Mouse (Mus musculus) heart, embryonic 10.5 days (tissue): ENCODE data around the gene Pifo. TPM values are rescaled to one million over a fixed set of nuclear protein-coding genes. Genes with fewer than 3 reads are reported as not detected.
"Not testable (repeated sequence)": the region's sequence is repeated elsewhere in the genome, so short reads cannot be mapped to it uniquely, and the experiment has no call there.

ENCODE experiments used
- DNase-seq: peaks from one replicate; pipeline ENCODE4 v3.0.0-alpha.2; 2017; ENCODE audit warnings: low spot score
- H3K27ac ChIP-seq: fragments of 300-500 bp; sonication (generic); 2 replicates; pipeline ENCODE4 v1.5.1; 2016; ENCODE audit warnings: mild to moderate bottlenecking
- H3K27me3 ChIP-seq: fragments of 300-500 bp; sonication (generic); 2 replicates; pipeline ENCODE4 v1.6.1; 2016; ENCODE audit warnings: mild to moderate bottlenecking; ENCODE audit not compliant: poor library complexity, insufficient read depth, severe bottlenecking
- H3K36me3 ChIP-seq: fragments of 300-500 bp; sonication (generic); 2 replicates; pipeline ENCODE4 v1.6.1; 2016; ENCODE audit warnings: mild to moderate bottlenecking, moderate library complexity
- H3K4me1 ChIP-seq: fragments of 300-500 bp; sonication (generic); 2 replicates; pipeline ENCODE4 v1.6.1; 2016; ENCODE audit warnings: mild to moderate bottlenecking
- H3K4me3 ChIP-seq: fragments of 300-500 bp; sonication (generic); 2 replicates; pipeline ENCODE4 v1.5.1; 2016; ENCODE audit warnings: mild to moderate bottlenecking, moderate library complexity
- H3K9me3 ChIP-seq: fragments of 300-500 bp; sonication (generic); 2 replicates; pipeline ENCODE4 v1.6.1; 2016; ENCODE audit warnings: mild to moderate bottlenecking, moderate library complexity
- WGBS: fragments of 180-500 bp; shearing (Covaris S2); methylation state at CpG from one replicate; pipeline ENCODE4 v1.1.7; 2016; 5-methylcytosine and 5-hydroxymethylcytosine counted together
- polyA plus RNA-seq: library from polyadenylated mRNA; unstranded; fragments of >200 nt; fragmentation: Nextera tagmentation; extraction: Ambion mirVana; gene quantifications from 2 replicates; pipeline ENCODE4 v1.2.1, GENCODE M21; 2016

Gene Pifo
- 0.69 TPM in 1 of 2 replicates, not detected in the other for polyA plus RNA-seq

DNA sequence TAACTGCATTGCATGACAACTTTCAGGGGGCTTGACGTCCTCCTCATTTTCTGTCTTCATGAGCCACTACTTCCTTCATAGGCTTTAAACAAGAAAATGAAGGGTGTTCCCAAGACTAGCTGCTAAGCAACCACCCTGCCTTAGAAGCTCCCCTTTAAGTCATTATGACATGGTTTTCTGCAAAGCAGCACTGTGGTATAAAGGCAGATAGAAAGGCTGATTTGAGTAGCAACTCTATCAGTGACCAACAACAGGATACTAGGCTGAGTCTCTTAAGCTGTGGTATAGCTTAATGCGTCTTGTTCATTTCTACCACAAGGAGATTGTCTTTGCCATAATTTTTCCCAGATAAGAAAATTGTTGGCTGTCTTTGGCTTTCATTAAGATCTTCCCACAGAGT is at the start of gene Pifo:
TSS of gene Pifo (minus strand) at position 101 of the 400 bp plus-strand sequence.
- H3K9me3 ChIP-seq, result no peaks in the 10 kb centered on the region
- DNase-seq, result no peak
- no peaks in the 10 kb centered on the region for H3K4me1 ChIP-seq
- WGBS, result 84% methylated on average over 2 of the region's 2 CpGs
- H3K27ac ChIP-seq, result no peak within 1 kb of the TSS
- no peak within 1 kb of the TSS for H3K4me3 ChIP-seq
- no peaks in the 10 kb centered on the region for H3K27me3 ChIP-seq
- no peaks in the 10 kb centered on the region for H3K36me3 ChIP-seq

DNA sequence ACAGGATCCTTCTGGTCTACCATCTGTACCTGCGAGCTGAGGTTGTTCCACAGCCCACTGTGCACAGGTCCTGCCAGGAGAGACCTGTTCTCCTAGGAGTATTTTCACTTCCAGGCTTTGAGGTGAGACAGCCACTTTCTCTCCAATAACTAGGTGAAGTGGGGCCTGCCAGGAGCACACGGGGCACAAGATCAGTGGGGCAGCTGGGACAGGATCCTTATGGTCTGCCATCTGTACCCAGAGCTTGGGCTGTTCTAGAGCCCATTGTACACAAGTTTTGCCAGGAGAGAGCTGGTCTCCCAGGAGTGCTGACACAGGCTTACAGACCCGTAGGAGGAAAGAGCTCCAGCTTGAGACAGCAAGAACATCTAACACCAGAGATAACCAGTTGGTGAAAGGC is 43.5 kb upstream of the Pifo start:
- Histone ChIP-seq H3K36me3 (no peaks in the 10 kb centered on the region), H3K9me3 (no peaks in the 10 kb centered on the region), H3K27ac (no peak overlapping the region), H3K4me1 (no peaks in the 10 kb centered on the region), H3K4me3 (no peak overlapping the region), H3K27me3 (no peaks in the 10 kb centered on the region)
- no peak for DNase-seq
- 74% methylated on average over 3 of the region's 3 CpGs for WGBS

DNA sequence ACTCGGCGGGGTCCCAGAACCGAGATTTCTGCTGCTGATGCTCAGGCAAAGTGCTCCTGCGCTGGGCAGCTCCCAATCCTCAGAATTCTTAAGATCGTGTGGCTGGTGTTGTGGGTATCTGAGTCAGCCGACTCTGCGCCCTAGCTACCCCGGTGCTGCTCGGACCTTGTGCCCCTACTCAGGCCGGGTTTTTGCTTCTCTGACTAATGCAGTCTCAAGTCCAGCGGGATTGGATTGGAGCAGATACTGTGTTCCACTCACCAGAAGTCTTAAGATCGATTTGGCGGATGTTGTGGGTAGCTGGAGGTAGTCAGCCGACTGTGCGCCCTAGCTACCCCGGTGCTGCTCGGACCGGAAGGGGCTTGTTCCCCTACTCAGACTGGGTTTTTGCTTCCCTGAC is 37.5 kb upstream of the Pifo start:
- no peak for DNase-seq
- Histone ChIP-seq H3K9me3 (no peaks in the 10 kb centered on the region), H3K27ac (no peak overlapping the region), H3K36me3 (no peaks in the 10 kb centered on the region), H3K4me1 (no peaks in the 10 kb centered on the region), H3K4me3 (no peak overlapping the region), H3K27me3 (no peaks in the 10 kb centered on the region)
- 56% methylated on average over 18 of the region's 18 CpGs for WGBS

DNA sequence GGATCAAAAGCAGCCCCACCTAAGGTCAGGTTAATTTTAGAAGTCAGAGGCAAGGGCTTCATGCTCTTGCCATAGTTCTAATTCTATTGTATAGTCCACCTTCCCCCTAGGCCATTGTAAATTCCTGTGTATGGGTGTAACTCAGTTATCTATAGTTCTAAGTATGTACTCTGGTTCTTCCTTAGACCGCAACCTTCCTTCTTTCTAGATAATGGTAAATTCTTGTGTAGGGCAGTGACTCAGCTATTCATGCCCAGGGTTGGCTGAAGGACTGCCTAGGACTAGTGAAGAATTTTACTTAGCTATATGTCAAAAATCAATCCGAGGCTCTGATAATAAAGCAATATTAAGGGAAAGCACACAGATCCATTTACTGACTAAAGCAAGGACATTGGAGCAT is 25.9 kb upstream of the Pifo start:
- Histone ChIP-seq H3K27me3 (no peaks in the 10 kb centered on the region), H3K4me1 (no peaks in the 10 kb centered on the region), H3K4me3 (no peak overlapping the region), H3K9me3 (no peaks in the 10 kb centered on the region), H3K27ac (no peak overlapping the region), H3K36me3 (no peaks in the 10 kb centered on the region)
- 72% methylated on average over 2 of the region's 2 CpGs for WGBS
- DNase-seq, result no peak

DNA sequence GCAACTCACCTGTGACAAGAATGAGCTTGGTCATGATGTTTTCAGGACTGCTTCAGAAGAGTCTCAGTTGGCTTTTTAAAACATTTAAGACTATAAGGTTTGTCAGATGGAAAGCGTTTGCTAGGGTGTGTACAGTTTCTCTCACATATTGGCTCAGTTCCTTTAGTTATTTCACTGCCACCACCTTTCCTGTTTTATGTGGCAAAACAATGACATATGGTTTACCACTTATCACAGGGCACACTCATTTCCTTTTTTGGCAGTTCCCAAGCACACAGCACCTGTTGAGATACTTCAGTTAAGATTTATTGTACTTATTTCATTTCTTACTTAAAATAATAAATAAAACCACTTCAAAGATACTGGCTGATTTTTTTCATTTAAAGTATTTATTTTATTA is 18.3 kb upstream of the Pifo start, which contains the start of gene Chil5:
TSS of gene Chil5 (minus strand) at position 34 of the 400 bp plus-strand sequence.
- H3K4me3 ChIP-seq, result no peak within 1 kb of the TSS
- no peak within 1 kb of the TSS for H3K27ac ChIP-seq
- DNase-seq, result no peak
- no peaks in the 10 kb centered on the region for H3K36me3 ChIP-seq
- WGBS, result 79% methylated on average over 1 of the region's 1 CpGs
- H3K9me3 ChIP-seq, result no peaks in the 10 kb centered on the region
- no peaks in the 10 kb centered on the region for H3K4me1 ChIP-seq
- no peaks in the 10 kb centered on the region for H3K27me3 ChIP-seq

DNA sequence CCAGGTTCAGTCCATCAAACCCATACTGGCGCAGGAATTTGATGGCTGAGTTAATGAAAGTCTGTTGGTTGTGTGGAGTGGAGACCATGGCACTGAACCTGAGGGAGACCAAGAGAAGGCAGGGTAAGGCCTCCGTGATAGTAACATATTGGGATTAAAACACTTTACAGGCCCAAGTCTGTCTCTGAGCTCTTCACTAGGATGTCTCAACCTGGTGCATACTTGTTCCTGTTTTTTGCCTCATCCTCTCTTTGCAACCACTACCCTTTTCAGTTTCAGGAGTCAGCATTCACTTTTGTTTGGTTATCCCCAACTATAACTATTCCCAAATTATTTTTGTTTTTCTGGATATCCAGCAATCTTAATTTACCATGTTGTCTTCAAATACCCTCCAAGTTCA is 9.7 kb upstream of the Pifo start:
- DNase-seq, result no peak
- 75% methylated on average over 2 of the region's 2 CpGs for WGBS
- H3K4me3 ChIP-seq, result no peak overlapping the region
- no peaks in the 10 kb centered on the region for H3K36me3 ChIP-seq
- H3K27ac ChIP-seq, result no peak overlapping the region
- no peaks in the 10 kb centered on the region for H3K9me3 ChIP-seq
- no peaks in the 10 kb centered on the region for H3K4me1 ChIP-seq
- no peaks in the 10 kb centered on the region for H3K27me3 ChIP-seq

DNA sequence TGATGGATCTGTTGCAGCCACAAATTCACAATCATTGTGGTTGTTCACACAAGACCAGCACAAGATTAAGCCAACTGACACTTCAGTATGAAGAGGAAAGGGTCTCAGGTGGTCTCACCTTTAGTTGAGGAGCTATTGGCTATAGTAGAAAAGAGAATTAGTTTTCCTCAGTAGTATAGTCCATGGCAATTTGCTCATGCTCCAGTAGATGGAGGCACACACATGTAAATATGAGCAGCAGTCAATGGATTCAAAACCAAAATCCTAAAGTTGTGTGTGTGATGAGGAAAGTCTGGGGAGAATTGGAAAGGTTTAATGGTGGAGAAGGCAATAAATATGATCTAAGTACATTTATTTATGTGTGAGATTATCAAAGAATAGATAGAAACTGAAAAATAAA is 7.4 kb upstream of the Pifo start:
- no peak overlapping the region for H3K4me3 ChIP-seq
- H3K36me3 ChIP-seq, result no peaks in the 10 kb centered on the region
- no peaks in the 10 kb centered on the region for H3K27me3 ChIP-seq
- DNase-seq, result no peak
- H3K27ac ChIP-seq, result no peak overlapping the region
- no peaks in the 10 kb centered on the region for H3K9me3 ChIP-seq
- no peaks in the 10 kb centered on the region for H3K4me1 ChIP-seq

DNA sequence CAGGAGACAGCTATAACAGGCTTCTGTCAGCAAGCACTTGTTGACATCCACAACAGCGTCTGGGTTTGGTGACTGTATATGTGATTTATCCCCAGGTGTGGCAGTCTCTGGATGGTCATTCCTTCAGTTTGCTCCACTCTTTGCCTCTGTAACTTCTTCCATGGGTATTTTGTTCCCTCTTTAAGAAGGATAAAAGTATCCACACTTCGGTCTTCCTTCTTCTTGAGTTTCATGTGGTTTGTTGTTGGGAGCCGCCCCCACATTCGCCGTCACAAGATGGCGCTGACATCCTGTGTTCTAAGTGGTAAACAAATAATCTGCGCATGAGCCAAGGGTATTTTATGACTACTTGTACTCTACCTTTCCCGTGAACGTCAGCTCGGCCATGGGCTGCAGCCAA is 11.1 kb downstream of the Pifo start:
- not testable (repeated sequence) for H3K36me3 ChIP-seq, H3K27me3 ChIP-seq, H3K27ac ChIP-seq, H3K4me3 ChIP-seq, DNase-seq, H3K9me3 ChIP-seq
- H3K4me1 ChIP-seq, result peaks cover 11% of the 10 kb centered on the region
- 52% methylated on average over 10 of the region's 10 CpGs for WGBS

DNA sequence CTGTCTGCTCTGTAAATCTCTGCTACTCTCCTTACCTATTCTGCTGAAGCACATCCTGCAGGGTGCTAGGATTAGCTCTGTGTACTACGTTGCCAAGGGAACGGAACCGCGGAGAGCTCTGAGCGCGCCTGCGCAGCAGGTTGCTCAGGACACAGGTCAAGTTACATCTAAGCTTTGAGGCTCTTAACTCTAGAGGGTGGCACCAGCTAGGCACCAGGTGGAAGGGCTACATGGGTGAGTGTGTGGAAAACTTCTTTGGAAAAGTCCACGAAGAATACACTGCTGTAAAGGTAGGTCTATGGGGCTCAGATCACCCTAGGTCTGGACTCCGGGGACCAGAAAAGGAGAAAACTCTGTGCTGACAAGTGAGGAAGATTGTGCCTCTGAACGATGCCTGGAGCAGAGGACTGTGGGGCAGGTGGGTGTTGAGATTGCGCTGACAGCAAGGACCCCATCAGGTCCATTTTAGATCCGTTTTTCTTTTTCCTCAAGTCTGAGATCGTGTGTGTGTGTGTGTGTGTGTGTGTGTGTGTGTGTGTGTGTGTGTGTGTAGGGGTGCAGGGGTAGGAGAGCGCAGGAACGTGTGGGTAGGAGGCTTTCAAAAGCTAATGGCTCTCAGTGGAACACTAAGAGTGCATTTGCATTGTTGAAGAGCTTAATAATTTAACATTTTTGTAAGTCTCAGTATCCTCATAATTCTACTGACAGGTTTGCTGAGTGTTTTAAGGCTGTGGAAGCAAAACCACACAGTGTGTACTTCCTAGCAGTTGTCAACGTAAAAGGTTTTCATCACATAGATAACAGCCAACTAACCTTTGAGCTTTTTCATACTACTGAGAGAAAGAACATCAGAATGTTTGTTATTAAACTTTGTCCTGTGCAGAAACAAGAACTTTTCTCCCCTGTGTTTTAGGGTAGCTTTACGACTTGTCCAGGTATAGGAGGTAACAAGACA is 12.8 kb downstream of the Pifo start:
- DNase-seq, result peak; percentile 84
- WGBS, result 21% methylated on average over 17 of the region's 17 CpGs

DNA sequence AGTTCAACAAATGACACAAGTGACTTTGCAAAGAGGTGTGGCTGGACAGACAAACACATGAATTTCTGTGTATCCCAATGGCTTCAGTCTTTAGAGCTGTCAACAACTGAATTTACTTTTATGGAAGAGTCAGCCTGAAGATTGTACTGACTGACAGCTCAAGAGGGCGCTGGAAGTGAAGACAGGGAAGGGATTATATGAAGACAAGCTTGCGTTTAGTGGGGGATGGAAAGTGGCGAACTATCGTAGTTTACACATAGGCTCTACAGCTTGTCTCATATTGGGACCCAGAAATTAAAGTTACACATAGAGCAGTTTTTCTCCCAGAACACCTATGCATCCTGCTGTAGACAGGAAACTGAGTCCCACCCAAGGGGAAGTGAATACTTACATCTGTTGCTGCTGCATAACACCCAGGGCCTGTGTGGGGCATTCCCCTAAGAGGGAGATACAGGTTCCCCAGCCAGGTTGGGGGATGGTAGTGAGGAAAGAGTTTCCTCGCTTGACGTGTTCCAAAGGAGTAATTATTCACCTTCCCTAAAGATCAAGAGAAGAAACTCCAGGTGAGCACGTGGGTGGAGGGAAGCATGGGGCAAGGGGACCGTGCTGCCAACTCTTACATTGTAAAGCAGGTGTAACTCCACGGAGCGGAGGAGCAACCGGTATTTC is 13.6 kb downstream of the Pifo start:
- 17% methylated on average over 11 of the region's 11 CpGs for WGBS
- H3K27me3 ChIP-seq, result no peaks in the 10 kb centered on the region
- no peak overlapping the region for H3K27ac ChIP-seq
- H3K36me3 ChIP-seq, result no peaks in the 10 kb centered on the region
- peaks cover 11% of the 10 kb centered on the region for H3K4me1 ChIP-seq
- H3K4me3 ChIP-seq, result peak overlapping the region; percentile 47
- no peak for DNase-seq
- H3K9me3 ChIP-seq, result no peaks in the 10 kb centered on the region

More for the DNA sequence above, 12.8 kb downstream of the Pifo start:
- Histone ChIP-seq H3K4me1 (peaks cover 11% of the 10 kb centered on the region), H3K36me3 (no peaks in the 10 kb centered on the region), H3K9me3 (no peaks in the 10 kb centered on the region), H3K27ac (no peak overlapping the region), H3K27me3 (no peaks in the 10 kb centered on the region), H3K4me3 (peak overlapping the region; percentile 47)

DNA sequence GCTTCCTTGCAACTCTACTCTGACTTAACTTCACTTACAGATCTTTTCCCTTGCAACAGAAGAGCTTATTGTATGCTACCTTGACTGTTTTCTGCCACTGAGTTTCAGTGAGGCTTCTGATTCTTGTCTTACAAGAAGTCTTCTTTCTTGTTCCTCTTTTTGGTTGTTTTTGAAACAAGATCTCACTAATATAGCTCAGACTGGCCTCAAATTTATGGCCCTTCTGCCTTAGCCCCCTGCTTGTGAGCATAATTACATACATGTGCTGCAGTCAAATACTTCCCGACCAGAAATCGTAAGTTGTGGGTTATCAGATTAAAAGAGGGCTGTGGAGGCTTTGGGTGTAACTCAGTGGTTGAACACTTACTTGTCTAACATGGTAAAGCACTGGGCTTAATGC is 19.7 kb downstream of the Pifo start:
- DNase-seq, result no peak

DNA sequence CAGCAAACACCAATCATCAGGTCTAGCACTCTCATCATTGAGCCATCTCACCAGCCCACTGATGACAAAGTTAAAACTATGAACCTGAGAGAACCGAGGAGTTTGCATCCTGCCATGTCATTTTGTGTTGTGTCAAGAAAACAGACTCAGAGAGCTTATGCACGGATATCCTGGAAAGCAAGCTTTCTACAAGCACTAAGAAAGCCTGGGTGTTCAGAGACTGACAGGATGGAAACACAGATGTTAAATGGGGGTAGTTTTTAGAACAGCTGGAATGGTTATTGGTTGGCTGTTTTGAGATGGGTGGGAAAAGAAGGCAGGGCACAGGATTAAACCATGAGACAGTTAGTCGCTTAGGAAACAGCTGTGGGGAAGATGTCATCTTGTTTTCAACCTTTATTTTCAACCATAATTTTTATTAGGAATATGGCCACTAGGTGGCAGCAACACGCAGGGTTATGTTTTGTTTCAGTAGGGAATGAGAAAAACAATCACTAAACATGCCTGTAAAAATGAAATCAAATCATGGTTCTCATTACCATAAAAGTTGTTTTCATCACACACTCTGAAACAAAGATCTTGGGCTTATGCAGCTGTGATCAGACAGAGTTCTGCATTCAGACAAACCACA is 22.7 kb downstream of the Pifo start:
- no peak for DNase-seq
- WGBS, result 29% methylated on average over 4 of the region's 4 CpGs
- H3K4me3 ChIP-seq, result no peak overlapping the region
- H3K27ac ChIP-seq, result no peak overlapping the region
- H3K9me3 ChIP-seq, result no peaks in the 10 kb centered on the region
- H3K27me3 ChIP-seq, result no peaks in the 10 kb centered on the region
- no peaks in the 10 kb centered on the region for H3K4me1 ChIP-seq
- no peaks in the 10 kb centered on the region for H3K36me3 ChIP-seq

More for the DNA sequence above, 19.7 kb downstream of the Pifo start:
- H3K36me3 ChIP-seq, result no peaks in the 10 kb centered on the region
- H3K4me1 ChIP-seq, result no peaks in the 10 kb centered on the region
- H3K27me3 ChIP-seq, result no peaks in the 10 kb centered on the region
- no peak overlapping the region for H3K4me3 ChIP-seq
- no peak overlapping the region for H3K27ac ChIP-seq
- H3K9me3 ChIP-seq, result no peaks in the 10 kb centered on the region
- WGBS, result 72% methylated on average over 2 of the region's 2 CpGs

DNA sequence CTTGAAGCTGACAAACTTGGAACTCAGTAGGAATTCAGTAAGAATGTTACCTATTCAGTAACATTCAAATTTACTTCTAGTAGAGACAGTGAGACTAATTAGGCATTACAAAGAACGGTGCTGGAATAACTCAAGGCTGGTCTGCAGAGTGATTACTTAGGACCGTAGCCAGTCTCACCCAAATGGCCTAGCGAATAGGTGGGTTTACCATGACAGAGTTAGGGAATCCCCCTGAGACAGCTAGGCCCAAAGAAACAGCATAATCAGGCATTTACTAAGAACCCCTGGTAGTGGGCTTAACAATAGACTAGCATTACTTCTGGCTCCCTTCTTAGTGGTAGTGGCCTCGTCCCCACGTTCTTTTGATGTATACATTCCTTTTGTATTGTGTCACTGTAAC is 24.8 kb downstream of the Pifo start:
- 57% methylated on average over 5 of the region's 5 CpGs for WGBS
- not testable (repeated sequence) for H3K27ac ChIP-seq

More for the DNA sequence above, 24.8 kb downstream of the Pifo start:
- not testable (repeated sequence) for H3K9me3 ChIP-seq, DNase-seq, H3K36me3 ChIP-seq, H3K4me1 ChIP-seq, H3K27me3 ChIP-seq, H3K4me3 ChIP-seq
